Mouse (Mus musculus): ENCODE data around the gene Cplx2.

Gene Cplx2

GRCm38 (mm10) chr13:54367758-54368157 is 3.4 kb upstream of the Cplx2 start:
- DNase-seq (ENCODE audit: low spot score in 2 of 2) = no peak

GRCm38 (mm10) chr13:54368181-54368580 is 3.0 kb upstream of the Cplx2 start:
- no peak for DNase-seq (ENCODE audit: low spot score in 2 of 2)

- no peak for DNase-seq (ENCODE audit: low spot score in 2 of 2)
Measured at GRCm38 (mm10) chr13:54371387-54372330, 510 bp downstream of the Cplx2 start.

GRCm38 (mm10) chr13:54372665-54373064 is 1.5 kb downstream of the Cplx2 start:
- DNase-seq (ENCODE audit: low spot score in 2 of 2) = peak in 1 of 2 experiments; percentile 87

- DNase-seq (ENCODE audit: low spot score in 2 of 2) = peak in 1 of 2 experiments; percentile 69
Measured at GRCm38 (mm10) chr13:54374106-54374706, 3.1 kb downstream of the Cplx2 start.

GRCm38 (mm10) chr13:54375497-54376495 is 4.6 kb downstream of the Cplx2 start:
- no peak for DNase-seq (ENCODE audit: low spot score in 2 of 2)

GRCm38 (mm10) chr13:54376736-54377135 is 5.6 kb downstream of the Cplx2 start:
- no peak for DNase-seq (ENCODE audit: low spot score in 2 of 2)

GRCm38 (mm10) chr13:54378051-54378450 is 6.9 kb downstream of the Cplx2 start:
- DNase-seq (ENCODE audit: low spot score in 2 of 2) = no peak

- DNase-seq (ENCODE audit: low spot score in 2 of 2) = no peak
Measured at GRCm38 (mm10) chr13:54380421-54380820, 9.3 kb downstream of the Cplx2 start.

GRCm38 (mm10) chr13:54381396-54381795 is 10.2 kb downstream of the Cplx2 start:
- no peak for DNase-seq (ENCODE audit: low spot score in 2 of 2)

GRCm38 (mm10) chr13:54383531-54383930 is 12.4 kb downstream of the Cplx2 start:
- DNase-seq (ENCODE audit: low spot score in 2 of 2) = no peak

GRCm38 (mm10) chr13:54384518-54384917 is 13.4 kb downstream of the Cplx2 start:
- no peak for DNase-seq (ENCODE audit: low spot score in 2 of 2)

GRCm38 (mm10) chr13:54385008-54386004 is 14.2 kb downstream of the Cplx2 start:
- DNase-seq (ENCODE audit: low spot score in 2 of 2) = no peak

- DNase-seq (ENCODE audit: low spot score in 2 of 2) = peak in 1 of 2 experiments; percentile 24
Measured at GRCm38 (mm10) chr13:54389971-54390564, 18.9 kb downstream of the Cplx2 start.

GRCm38 (mm10) chr13:54390565-54391013 is 19.4 kb downstream of the Cplx2 start:
- no peak for DNase-seq (ENCODE audit: low spot score in 2 of 2)

- DNase-seq (ENCODE audit: low spot score in 2 of 2) = peak in 1 of 2 experiments; percentile 26
Measured at GRCm38 (mm10) chr13:54391313-54391712, 20.2 kb downstream of the Cplx2 start.

GRCm38 (mm10) chr13:54397069-54397468 is 25.9 kb downstream of the Cplx2 start:
- DNase-seq (ENCODE audit: low spot score in 2 of 2) = no peak

- no peak for DNase-seq (ENCODE audit: low spot score in 2 of 2)
Measured at GRCm38 (mm10) chr13:54400565-54401179, 29.5 kb downstream of the Cplx2 start.

- no peak for DNase-seq (ENCODE audit: low spot score in 2 of 2)
Measured at GRCm38 (mm10) chr13:54401180-54401569, 30.0 kb downstream of the Cplx2 start.

Data from left cerebral cortex, adult 9 months (tissue).